Mouse (Mus musculus): ENCODE measurements around the gene Sec16b. TPM values are rescaled to one million over a fixed set of nuclear protein-coding genes. Genes with fewer than 3 reads are reported as not detected.

The Sec16b gene
- polyA plus RNA-seq, 1 experiment from 2014 or later: 5.5 TPM

GRCm38 (mm10) chr1:157516838-157517808 is 10.6 kb downstream of the Sec16b start:
- DNase-seq (ENCODE audit: low spot score) (no peak), ATAC-seq (ENCODE audit: low FRiP score, low TSS enrichment) (no peak)
- Histone ChIP-seq H3K36me3 (ENCODE audit: control insufficient read depth, insufficient read depth, low read length) (no peaks in the 10 kb centered on the region), H3K4me1 (replicated peaks; ENCODE audit: control insufficient read depth, insufficient read depth) (no peaks in the 10 kb centered on the region), H3K9me3 (ENCODE audit: control insufficient read depth, low read length) (no peaks in the 10 kb centered on the region), H3K27me3 (ENCODE audit: control insufficient read depth, insufficient read depth, low read length) (no peaks in the 10 kb centered on the region), H3K4me3 (ENCODE audit: low read depth, low read length) (no peak overlapping the region), H3K9ac (ENCODE audit: low read length) (no peak overlapping the region), H3K4me2 (replicated peaks; ENCODE audit: low read depth) (no peak overlapping the region), H3K27ac (replicated peaks) (no peak overlapping the region)
- 74% methylated on average over 8 of the region's 8 CpGs for WGBS
- TF ChIP-seq CTCF (IDR thresholded peaks at IDR 0.05; ENCODE audit: low read depth): no peak
- TF ChIP-seq EP300 (optimal IDR thresholded peaks at IDR 0.05): no peak

DNA sequence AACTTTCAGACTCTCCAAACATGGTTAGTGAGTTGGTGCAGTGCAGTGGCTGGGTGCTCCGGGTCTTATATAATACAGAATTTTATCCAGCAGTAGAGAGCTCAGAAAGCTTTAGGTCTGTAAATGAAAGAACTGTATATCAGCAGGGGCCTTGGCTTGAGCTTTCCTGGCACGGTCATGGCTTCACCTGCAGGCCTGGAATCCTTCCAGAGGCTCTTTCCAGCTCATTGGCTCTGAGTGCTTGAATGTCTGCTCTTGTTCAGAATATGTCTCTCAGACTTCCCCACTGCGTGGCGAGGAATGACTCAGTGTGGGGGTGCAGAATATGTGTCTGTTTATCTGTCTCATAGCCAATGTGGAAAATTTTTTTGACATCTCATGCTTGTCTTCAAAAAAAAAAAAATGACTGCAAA is 11.6 kb downstream of the Sec16b start:
- Histone ChIP-seq H3K4me1 (replicated peaks; ENCODE audit: control insufficient read depth, insufficient read depth) (no peaks in the 10 kb centered on the region), H3K9me3 (ENCODE audit: control insufficient read depth, low read length) (no peaks in the 10 kb centered on the region), H3K4me2 (replicated peaks; ENCODE audit: low read depth) (no peak overlapping the region), H3K4me3 (ENCODE audit: low read depth, low read length) (no peak overlapping the region), H3K9ac (ENCODE audit: low read length) (no peak overlapping the region), H3K27ac (replicated peaks) (no peak overlapping the region), H3K36me3 (ENCODE audit: control insufficient read depth, insufficient read depth, low read length) (no peaks in the 10 kb centered on the region), H3K27me3 (ENCODE audit: control insufficient read depth, insufficient read depth, low read length) (no peaks in the 10 kb centered on the region)
- TF ChIP-seq CTCF (IDR thresholded peaks at IDR 0.05; ENCODE audit: low read depth) (no peak), EP300 (optimal IDR thresholded peaks at IDR 0.05) (no peak)
- DNase-seq (ENCODE audit: low spot score) (peak; percentile 48), ATAC-seq (ENCODE audit: low FRiP score, low TSS enrichment) (0 out of 2 replicates have a peak, but pooled peaks have one; percentile 29)
- WGBS: 23% methylated on average over 4 of the region's 4 CpGs

DNA sequence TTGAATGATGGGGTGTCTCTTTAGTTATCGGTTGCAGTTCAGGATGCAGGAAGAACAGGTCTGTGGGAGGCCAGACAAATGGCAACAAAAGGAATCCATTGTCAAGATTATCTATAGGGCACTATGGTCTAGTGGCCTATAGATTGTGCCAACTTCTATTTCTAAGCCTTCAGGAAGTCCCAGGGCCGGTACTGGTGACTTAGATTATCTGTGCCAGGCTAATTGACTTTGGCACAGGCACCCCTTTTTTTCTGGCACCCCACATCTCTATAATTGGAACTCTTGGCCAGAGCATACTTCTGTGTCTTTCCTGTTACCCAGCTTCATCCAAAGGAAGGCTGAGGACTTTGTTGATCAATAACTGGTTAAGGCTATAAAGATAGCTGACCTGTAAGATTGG is 12.9 kb downstream of the Sec16b start:
- Histone ChIP-seq H3K4me2 (replicated peaks; ENCODE audit: low read depth) (no peak overlapping the region), H3K27ac (replicated peaks) (no peak overlapping the region), H3K36me3 (ENCODE audit: control insufficient read depth, insufficient read depth, low read length) (no peaks in the 10 kb centered on the region), H3K27me3 (ENCODE audit: control insufficient read depth, insufficient read depth, low read length) (no peaks in the 10 kb centered on the region), H3K9me3 (ENCODE audit: control insufficient read depth, low read length) (no peaks in the 10 kb centered on the region), H3K4me1 (replicated peaks; ENCODE audit: control insufficient read depth, insufficient read depth) (no peaks in the 10 kb centered on the region), H3K4me3 (ENCODE audit: low read depth, low read length) (no peak overlapping the region), H3K9ac (ENCODE audit: low read length) (no peak overlapping the region)
- no peak for TF ChIP-seq CTCF (IDR thresholded peaks at IDR 0.05; ENCODE audit: low read depth)
- TF ChIP-seq EP300 (optimal IDR thresholded peaks at IDR 0.05): no peak
- WGBS: 70% methylated on average over 2 of the region's 2 CpGs
- ATAC-seq (ENCODE audit: low FRiP score, low TSS enrichment): no peak
- DNase-seq (ENCODE audit: low spot score): no peak

- H3K27ac ChIP-seq (replicated peaks): no peak overlapping the region
- DNase-seq (ENCODE audit: low spot score): no peak
- no peak for TF ChIP-seq CTCF (IDR thresholded peaks at IDR 0.05; ENCODE audit: low read depth)
- TF ChIP-seq EP300 (optimal IDR thresholded peaks at IDR 0.05): no peak
- H3K4me2 ChIP-seq (replicated peaks; ENCODE audit: low read depth): no peak overlapping the region
- no peaks in the 10 kb centered on the region for H3K27me3 ChIP-seq (ENCODE audit: control insufficient read depth, insufficient read depth, low read length)
- ATAC-seq (ENCODE audit: low FRiP score, low TSS enrichment): no peak
- H3K4me3 ChIP-seq (ENCODE audit: low read depth, low read length): no peak overlapping the region
- no peak overlapping the region for H3K9ac ChIP-seq (ENCODE audit: low read length)
- WGBS: 95% methylated on average over 5 of the region's 5 CpGs
- H3K36me3 ChIP-seq (ENCODE audit: control insufficient read depth, insufficient read depth, low read length): no peaks in the 10 kb centered on the region
- no peaks in the 10 kb centered on the region for H3K4me1 ChIP-seq (replicated peaks; ENCODE audit: control insufficient read depth, insufficient read depth)
- H3K9me3 ChIP-seq (ENCODE audit: control insufficient read depth, low read length): no peaks in the 10 kb centered on the region
Measured at GRCm38 (mm10) chr1:157522322-157522721, 15.8 kb downstream of the Sec16b start.

DNA sequence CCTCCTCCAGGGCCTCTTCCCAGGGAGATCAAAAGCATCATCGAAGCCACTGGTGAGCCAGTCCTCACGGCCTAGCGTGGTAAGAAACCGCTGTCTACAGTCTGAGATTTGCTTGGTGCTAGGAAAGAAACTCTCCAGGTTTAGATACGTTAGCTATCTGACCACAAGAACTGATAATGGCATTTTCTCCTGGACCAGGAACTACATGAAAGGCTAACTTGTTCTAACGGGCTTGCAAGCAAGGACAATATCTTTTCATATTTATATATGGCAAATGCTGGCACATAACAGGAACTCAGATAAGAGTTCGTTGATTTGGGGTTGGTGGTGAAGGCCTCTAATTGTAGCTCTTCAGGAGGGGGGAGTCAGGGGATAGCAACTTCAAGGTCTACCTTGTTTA is 18.2 kb downstream of the Sec16b start:
- no peak overlapping the region for H3K9ac ChIP-seq (ENCODE audit: low read length)
- H3K27me3 ChIP-seq (ENCODE audit: control insufficient read depth, insufficient read depth, low read length): no peaks in the 10 kb centered on the region
- ATAC-seq (ENCODE audit: low FRiP score, low TSS enrichment) (no peak), DNase-seq (ENCODE audit: low spot score) (no peak)
- no peaks in the 10 kb centered on the region for H3K36me3 ChIP-seq (ENCODE audit: control insufficient read depth, insufficient read depth, low read length)
- TF ChIP-seq CTCF (IDR thresholded peaks at IDR 0.05; ENCODE audit: low read depth) (no peak), EP300 (optimal IDR thresholded peaks at IDR 0.05) (no peak)
- 66% methylated on average over 7 of the region's 7 CpGs for WGBS
- no peaks in the 10 kb centered on the region for H3K4me1 ChIP-seq (replicated peaks; ENCODE audit: control insufficient read depth, insufficient read depth)
- H3K4me2 ChIP-seq (replicated peaks; ENCODE audit: low read depth): no peak overlapping the region
- H3K4me3 ChIP-seq (ENCODE audit: low read depth, low read length): no peak overlapping the region
- no peak overlapping the region for H3K27ac ChIP-seq (replicated peaks)
- H3K9me3 ChIP-seq (ENCODE audit: control insufficient read depth, low read length): no peaks in the 10 kb centered on the region
